Mouse (Mus musculus): ENCODE results near the gene Gm3336. TPM values are rescaled to one million over a fixed set of nuclear protein-coding genes. Genes with fewer than 3 reads are reported as not detected.

Gm3336 gene
- polyA plus RNA-seq, 1 experiment from 2014 or later: 2.0 TPM

GRCm38 (mm10) chr8:70689892-70690390 is 28.4 kb upstream of the Gm3336 start:
- Histone ChIP-seq H3K27me3 (ENCODE audit: control insufficient read depth, insufficient read depth, low read length) (no peaks in the 10 kb centered on the region), H3K9ac (ENCODE audit: low read length) (no peak overlapping the region), H3K4me1 (ENCODE audit: control insufficient read depth, insufficient read depth, low read length) (peaks cover 25% of the 10 kb centered on the region), H3K4me2 (ENCODE audit: low read depth, low read length) (no peak overlapping the region), H3K9me3 (replicated peaks; ENCODE audit: control insufficient read depth, low read length) (no peaks in the 10 kb centered on the region), H3K4me3 (replicated peaks; ENCODE audit: low read length) (no peak overlapping the region), H3K36me3 (ENCODE audit: control insufficient read depth, insufficient read depth, low read length) (no peaks in the 10 kb centered on the region), H3K27ac (ENCODE audit: low read length) (no peak overlapping the region)
- no peak for ATAC-seq (ENCODE audit: insufficient read depth, low FRiP score)
- WGBS: 68% methylated on average over 5 of the region's 5 CpGs

DNA sequence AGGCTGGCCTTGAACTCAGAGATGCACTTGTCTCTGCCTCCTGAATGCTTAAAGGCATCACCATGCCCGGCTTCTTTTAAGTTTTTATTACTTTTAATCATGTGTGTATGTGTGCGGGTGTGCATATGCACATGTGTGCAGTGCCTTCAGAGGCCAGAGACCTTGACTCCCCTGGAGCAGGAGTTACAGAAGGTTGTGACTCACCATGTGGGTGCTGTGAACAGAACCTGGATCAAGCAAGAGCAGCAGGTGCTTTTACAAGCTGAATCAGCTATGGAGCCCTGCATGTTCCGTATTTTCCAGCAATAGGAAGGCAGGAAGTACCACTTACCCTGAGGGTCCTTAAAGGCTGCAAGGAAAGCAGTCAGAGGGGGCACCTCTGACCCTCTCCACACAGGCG is 27.1 kb upstream of the Gm3336 start:
- peaks cover 36% of the 10 kb centered on the region for H3K4me1 ChIP-seq (ENCODE audit: control insufficient read depth, insufficient read depth, low read length)
- H3K27ac ChIP-seq (ENCODE audit: low read length): 0 out of 2 replicates have a peak overlapping the region, but pooled peaks have one; percentile 44
- peak overlapping the region; percentile 38 for H3K4me3 ChIP-seq (replicated peaks; ENCODE audit: low read length)
- WGBS: 62% methylated on average over 4 of the region's 4 CpGs
- H3K27me3 ChIP-seq (ENCODE audit: control insufficient read depth, insufficient read depth, low read length): no peaks in the 10 kb centered on the region
- peak overlapping the region; percentile 65 for H3K9ac ChIP-seq (ENCODE audit: low read length)
- no peaks in the 10 kb centered on the region for H3K36me3 ChIP-seq (ENCODE audit: control insufficient read depth, insufficient read depth, low read length)
- H3K9me3 ChIP-seq (replicated peaks; ENCODE audit: control insufficient read depth, low read length): no peaks in the 10 kb centered on the region
- H3K4me2 ChIP-seq (ENCODE audit: low read depth, low read length): peak overlapping the region; percentile 66
- no peak for ATAC-seq (ENCODE audit: insufficient read depth, low FRiP score)

- Histone ChIP-seq H3K9me3 (replicated peaks; ENCODE audit: control insufficient read depth, low read length) (no peaks in the 10 kb centered on the region), H3K9ac (ENCODE audit: low read length) (peak overlapping the region; percentile 65), H3K27me3 (ENCODE audit: control insufficient read depth, insufficient read depth, low read length) (no peaks in the 10 kb centered on the region), H3K4me3 (replicated peaks; ENCODE audit: low read length) (peak overlapping the region; percentile 38), H3K4me2 (ENCODE audit: low read depth, low read length) (peak overlapping the region; percentile 66), H3K36me3 (ENCODE audit: control insufficient read depth, insufficient read depth, low read length) (no peaks in the 10 kb centered on the region), H3K27ac (ENCODE audit: low read length) (peak overlapping the region; percentile 44), H3K4me1 (ENCODE audit: control insufficient read depth, insufficient read depth, low read length) (peaks cover 42% of the 10 kb centered on the region)
- 2% methylated on average over 20 of the region's 20 CpGs for WGBS
- peak; percentile 17; the same call in 1 of the 2 replicates for ATAC-seq (ENCODE audit: insufficient read depth, low FRiP score)
Measured at GRCm38 (mm10) chr8:70691727-70692231, 26.6 kb upstream of the Gm3336 start.

GRCm38 (mm10) chr8:70693636-70694035 is 24.7 kb upstream of the Gm3336 start:
- H3K9ac ChIP-seq (ENCODE audit: low read length): no peak overlapping the region
- peaks cover 45% of the 10 kb centered on the region for H3K4me1 ChIP-seq (ENCODE audit: control insufficient read depth, insufficient read depth, low read length)

DNA sequence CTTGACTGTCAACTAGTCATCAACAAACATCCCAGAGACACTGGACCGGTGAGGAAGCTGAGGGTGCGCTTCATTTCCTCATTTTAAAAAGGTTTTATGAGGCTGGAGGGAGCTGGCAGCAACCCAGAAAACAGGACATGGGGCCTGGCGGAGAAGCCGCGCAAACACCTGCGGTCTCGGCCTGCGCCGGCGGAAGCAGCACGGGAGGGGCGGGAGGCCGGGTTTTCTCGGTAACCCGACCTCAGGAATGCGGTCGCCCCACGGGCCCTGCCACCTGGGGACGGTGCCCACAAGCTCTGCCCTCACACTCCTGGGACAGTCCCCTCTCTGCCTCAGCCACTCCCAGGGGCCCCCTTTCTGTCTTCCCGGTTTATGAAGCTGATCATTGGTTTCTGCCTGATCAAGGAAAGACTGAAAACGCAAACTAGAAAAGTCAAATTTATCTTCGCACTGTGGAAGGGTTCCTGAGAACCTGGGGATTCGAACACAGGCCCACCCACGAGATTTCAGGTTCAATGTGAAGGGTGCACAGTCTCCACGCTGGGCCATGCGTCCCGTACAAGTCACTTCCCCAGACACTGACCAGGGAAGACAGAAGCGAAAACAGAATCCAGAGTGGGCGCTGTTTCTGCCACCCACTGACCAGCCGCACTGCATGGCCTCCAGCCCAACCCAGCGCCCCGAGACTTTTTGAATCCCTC is 22.9 kb upstream of the Gm3336 start:
- ATAC-seq (ENCODE audit: insufficient read depth, low FRiP score): no peak
- peak overlapping the region; percentile 91 for H3K27ac ChIP-seq (ENCODE audit: low read length)
- H3K4me3 ChIP-seq (replicated peaks; ENCODE audit: low read length): no peak overlapping the region
- WGBS: 26% methylated on average over 32 of the region's 32 CpGs
- H3K4me2 ChIP-seq (ENCODE audit: low read depth, low read length): peak overlapping the region; percentile 59; the same call in 1 of the 2 replicates
- peaks cover 42% of the 10 kb centered on the region for H3K4me1 ChIP-seq (ENCODE audit: control insufficient read depth, insufficient read depth, low read length)
- no peaks in the 10 kb centered on the region for H3K36me3 ChIP-seq (ENCODE audit: control insufficient read depth, insufficient read depth, low read length)
- peak overlapping the region; percentile 69 for H3K9ac ChIP-seq (ENCODE audit: low read length)
- no peaks in the 10 kb centered on the region for H3K9me3 ChIP-seq (replicated peaks; ENCODE audit: control insufficient read depth, low read length)
- H3K27me3 ChIP-seq (ENCODE audit: control insufficient read depth, insufficient read depth, low read length): no peaks in the 10 kb centered on the region

More at GRCm38 (mm10) chr8:70693636-70694035, 24.7 kb upstream of the Gm3336 start:
- Histone ChIP-seq H3K27me3 (ENCODE audit: control insufficient read depth, insufficient read depth, low read length) (no peaks in the 10 kb centered on the region), H3K36me3 (ENCODE audit: control insufficient read depth, insufficient read depth, low read length) (no peaks in the 10 kb centered on the region), H3K27ac (ENCODE audit: low read length) (no peak overlapping the region), H3K9me3 (replicated peaks; ENCODE audit: control insufficient read depth, low read length) (no peaks in the 10 kb centered on the region), H3K4me2 (ENCODE audit: low read depth, low read length) (no peak overlapping the region), H3K4me3 (replicated peaks; ENCODE audit: low read length) (no peak overlapping the region)
- 66% methylated on average over 5 of the region's 5 CpGs for WGBS
- ATAC-seq (ENCODE audit: insufficient read depth, low FRiP score): no peak

- no peaks in the 10 kb centered on the region for H3K27me3 ChIP-seq (ENCODE audit: control insufficient read depth, insufficient read depth, low read length)
- peak overlapping the region; percentile 32 for H3K4me3 ChIP-seq (replicated peaks; ENCODE audit: low read length)
- peak overlapping the region; percentile 91 for H3K27ac ChIP-seq (ENCODE audit: low read length)
- peak overlapping the region; percentile 59 for H3K4me2 ChIP-seq (ENCODE audit: low read depth, low read length)
- peak overlapping the region; percentile 69 for H3K9ac ChIP-seq (ENCODE audit: low read length)
- peak; percentile 5; the same call in 1 of the 2 replicates for ATAC-seq (ENCODE audit: insufficient read depth, low FRiP score)
- H3K4me1 ChIP-seq (ENCODE audit: control insufficient read depth, insufficient read depth, low read length): peaks cover 45% of the 10 kb centered on the region
- no peaks in the 10 kb centered on the region for H3K36me3 ChIP-seq (ENCODE audit: control insufficient read depth, insufficient read depth, low read length)
- 3% methylated on average over 30 of the region's 31 CpGs for WGBS
- no peaks in the 10 kb centered on the region for H3K9me3 ChIP-seq (replicated peaks; ENCODE audit: control insufficient read depth, low read length)
Measured at GRCm38 (mm10) chr8:70696019-70696885, 22.1 kb upstream of the Gm3336 start.

DNA sequence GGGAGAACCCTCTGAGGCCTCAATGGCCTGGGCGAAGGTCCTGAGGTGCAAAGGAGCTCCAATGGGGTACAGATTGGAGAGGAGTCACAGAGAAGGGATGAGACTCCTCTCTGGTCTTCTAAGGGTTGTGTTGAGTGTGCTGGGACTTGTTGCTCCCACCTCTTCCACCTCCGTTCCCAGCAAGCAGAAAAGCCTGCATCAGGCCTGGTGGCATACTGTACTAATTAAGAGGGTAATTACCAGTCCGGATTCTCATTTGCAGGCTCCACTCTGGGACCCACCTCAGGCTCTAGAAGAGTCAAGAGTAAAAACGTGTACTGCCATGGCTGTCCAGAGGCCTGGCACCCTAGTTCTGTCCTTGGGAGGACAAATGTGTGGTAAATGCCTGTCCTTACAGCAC is 21.4 kb upstream of the Gm3336 start:
- peaks cover 45% of the 10 kb centered on the region for H3K4me1 ChIP-seq (ENCODE audit: control insufficient read depth, insufficient read depth, low read length)
- peak overlapping the region; percentile 91 for H3K27ac ChIP-seq (ENCODE audit: low read length)
- 0 out of 2 replicates have a peak, but pooled peaks cover under 1% of the 10 kb centered on the region for H3K36me3 ChIP-seq (ENCODE audit: control insufficient read depth, insufficient read depth, low read length)
- WGBS: 42% methylated on average over 4 of the region's 4 CpGs
- no peaks in the 10 kb centered on the region for H3K9me3 ChIP-seq (replicated peaks; ENCODE audit: control insufficient read depth, low read length)
- H3K4me3 ChIP-seq (replicated peaks; ENCODE audit: low read length): peak overlapping the region; percentile 32
- peak overlapping the region; percentile 69 for H3K9ac ChIP-seq (ENCODE audit: low read length)
- ATAC-seq (ENCODE audit: insufficient read depth, low FRiP score): no peak
- peak overlapping the region; percentile 59 for H3K4me2 ChIP-seq (ENCODE audit: low read depth, low read length)
- H3K27me3 ChIP-seq (ENCODE audit: control insufficient read depth, insufficient read depth, low read length): no peaks in the 10 kb centered on the region

GRCm38 (mm10) chr8:70697366-70698250 is 20.7 kb upstream of the Gm3336 start:
- H3K4me3 ChIP-seq (replicated peaks; ENCODE audit: low read length): peak overlapping the region; percentile 99
- 59% methylated on average over 12 of the region's 12 CpGs for WGBS
- ATAC-seq (ENCODE audit: insufficient read depth, low FRiP score): no peak
- 0 out of 2 replicates have a peak, but pooled peaks cover 5% of the 10 kb centered on the region for H3K36me3 ChIP-seq (ENCODE audit: control insufficient read depth, insufficient read depth, low read length)
- peak overlapping the region; percentile 43 for H3K4me2 ChIP-seq (ENCODE audit: low read depth, low read length)
- H3K27me3 ChIP-seq (ENCODE audit: control insufficient read depth, insufficient read depth, low read length): no peaks in the 10 kb centered on the region
- peaks cover 48% of the 10 kb centered on the region for H3K4me1 ChIP-seq (ENCODE audit: control insufficient read depth, insufficient read depth, low read length)
- peak overlapping the region; percentile 91 for H3K27ac ChIP-seq (ENCODE audit: low read length)
- H3K9me3 ChIP-seq (replicated peaks; ENCODE audit: control insufficient read depth, low read length): no peaks in the 10 kb centered on the region
- peak overlapping the region; percentile 69 for H3K9ac ChIP-seq (ENCODE audit: low read length)

Measured in stomach, embryonic 16.5 days (tissue).